Mouse (Mus musculus) embryonic facial prominence, embryonic 12.5 days (tissue): ENCODE data around the gene Gfod2. TPM values are rescaled to one million over a fixed set of nuclear protein-coding genes. Genes with fewer than 3 reads are reported as not detected.

Source experiments
- ATAC-seq: fragments of 200-750 bp; cut with Nextera tagmentation; 2 replicates; pipeline ENCODE4 v1.8.0; 2017; ENCODE audit not compliant: insufficient number of reproducible peaks, insufficient read depth, low FRiP score, low TSS enrichment
- H3K27ac ChIP-seq: fragments of 300-500 bp; sonication (generic); 2 replicates; pipeline ENCODE4 v1.5.1; 2016; ENCODE audit warnings: mild to moderate bottlenecking
- H3K27me3 ChIP-seq: fragments of 300-500 bp; sonication (generic); 2 replicates; pipeline ENCODE4 v1.6.1; 2016; ENCODE audit warnings: mild to moderate bottlenecking, moderate library complexity
- H3K36me3 ChIP-seq: fragments of 300-500 bp; sonication (generic); 2 replicates; pipeline ENCODE4 v1.6.1; 2016; ENCODE audit warnings: mild to moderate bottlenecking
- H3K4me1 ChIP-seq: fragments of 300-500 bp; sonication (generic); 2 replicates; pipeline ENCODE4 v1.6.1; 2016
- H3K4me2 ChIP-seq: fragments of 300-500 bp; sonication (generic); replicated peaks from 2 replicates; pipeline ENCODE4 v1.6.1; 2016; ENCODE audit warnings: mild to moderate bottlenecking, moderate library complexity
- H3K4me3 ChIP-seq: fragments of 300-500 bp; sonication (generic); 2 replicates; pipeline ENCODE4 v1.5.1; 2016; ENCODE audit warnings: mild to moderate bottlenecking
- H3K9ac ChIP-seq: fragments of 300-500 bp; sonication (generic); 2 replicates; pipeline ENCODE4 v1.6.1; 2016; ENCODE audit warnings: mild to moderate bottlenecking, moderate library complexity
- H3K9me3 ChIP-seq: fragments of 300-500 bp; sonication (generic); 2 replicates; pipeline ENCODE4 v1.6.1; 2016; ENCODE audit warnings: mild to moderate bottlenecking, moderate library complexity
- WGBS: fragments of 180-500 bp; shearing (Covaris S2); methylation state at CpG from one replicate; pipeline ENCODE4 v1.1.7; 2016; 5-methylcytosine and 5-hydroxymethylcytosine counted together
- polyA plus RNA-seq: library from polyadenylated mRNA; unstranded; fragments of >200 nt; fragmentation: Nextera tagmentation; extraction: Ambion mirVana; gene quantifications from 2 replicates; pipeline ENCODE4 v1.2.1, GENCODE M21; 2016

The Gfod2 gene
- polyA plus RNA-seq, 1 experiment from 2014 or later = 30.2 TPM

DNA sequence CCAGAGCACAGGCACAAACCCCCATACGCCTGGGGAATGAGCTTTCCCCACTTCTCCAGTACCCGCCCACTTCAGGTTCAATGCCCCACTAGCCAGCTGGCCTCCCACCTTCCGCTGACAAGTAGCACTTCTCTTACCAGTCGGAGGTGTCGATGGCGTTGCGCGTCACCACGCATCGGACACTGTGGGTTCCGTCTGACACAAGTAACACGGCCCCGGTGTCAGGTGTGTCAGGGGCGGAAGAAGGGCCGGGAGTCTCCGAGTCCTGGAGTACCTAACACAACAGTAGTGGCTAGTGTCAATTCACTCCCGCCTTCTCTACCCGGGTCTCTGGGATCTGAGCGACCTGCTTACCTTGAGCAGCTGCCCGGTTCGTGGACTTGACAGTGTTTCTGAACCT is 57.9 kb downstream of the Gfod2 start:
- H3K27me3 ChIP-seq = peaks cover 1% of the 10 kb centered on the region; the same call in 1 of the 2 replicates
- peaks cover 17% of the 10 kb centered on the region for H3K4me1 ChIP-seq
- WGBS = 0% methylated on average over 21 of the region's 21 CpGs
- peak; percentile 42 for ATAC-seq
- H3K4me3 ChIP-seq = peak overlapping the region; percentile 71
- peak overlapping the region; percentile 90 for H3K27ac ChIP-seq
- H3K36me3 ChIP-seq = peaks cover 41% of the 10 kb centered on the region
- no peaks in the 10 kb centered on the region for H3K9me3 ChIP-seq
- H3K4me2 ChIP-seq = peak overlapping the region; percentile 90
- peak overlapping the region; percentile 54 for H3K9ac ChIP-seq

DNA sequence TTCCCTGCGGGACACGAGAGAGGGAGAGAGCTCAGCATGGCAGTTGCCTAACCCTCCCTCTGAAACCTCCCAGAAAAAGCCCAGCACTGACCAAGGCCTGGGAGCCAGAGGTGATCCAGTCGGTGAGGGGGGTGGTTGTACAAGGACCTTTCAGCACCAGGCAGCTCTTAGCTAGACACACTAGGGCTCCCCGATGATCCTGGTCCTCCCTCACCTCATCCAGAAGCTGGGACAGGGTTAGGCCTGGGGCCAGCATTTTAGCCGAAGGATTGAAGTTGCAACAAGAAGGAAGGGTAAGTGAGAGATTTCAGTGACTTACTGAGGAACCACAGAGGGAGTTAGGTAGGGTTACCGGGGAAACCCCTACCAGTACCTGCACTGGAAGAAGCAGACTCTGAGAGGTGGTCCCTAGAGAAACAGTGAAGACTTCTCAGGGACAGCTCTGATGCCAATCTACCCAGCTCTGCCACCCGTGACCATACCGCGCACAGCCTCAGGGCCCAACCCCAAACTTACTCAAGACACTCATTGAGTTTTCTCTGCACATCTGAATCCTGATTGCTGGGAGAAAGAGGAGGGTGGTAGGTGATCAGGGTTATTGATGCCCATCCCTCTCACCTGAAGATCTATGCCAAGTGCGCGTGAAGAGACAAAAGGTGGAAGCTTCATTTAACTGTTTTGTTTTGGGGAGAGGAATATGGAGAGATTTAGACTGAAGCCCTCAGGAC is 58.8 kb downstream of the Gfod2 start:
- peak overlapping the region; percentile 90 for H3K4me2 ChIP-seq
- H3K4me1 ChIP-seq = peaks cover 18% of the 10 kb centered on the region
- no peak overlapping the region for H3K27ac ChIP-seq
- H3K4me3 ChIP-seq = peak overlapping the region; percentile 71
- no peak for ATAC-seq
- peak overlapping the region; percentile 54 for H3K9ac ChIP-seq
- peaks cover 41% of the 10 kb centered on the region for H3K36me3 ChIP-seq
- 90% methylated on average over 11 of the region's 11 CpGs for WGBS
- peaks cover 8% of the 10 kb centered on the region for H3K27me3 ChIP-seq
- no peaks in the 10 kb centered on the region for H3K9me3 ChIP-seq

DNA sequence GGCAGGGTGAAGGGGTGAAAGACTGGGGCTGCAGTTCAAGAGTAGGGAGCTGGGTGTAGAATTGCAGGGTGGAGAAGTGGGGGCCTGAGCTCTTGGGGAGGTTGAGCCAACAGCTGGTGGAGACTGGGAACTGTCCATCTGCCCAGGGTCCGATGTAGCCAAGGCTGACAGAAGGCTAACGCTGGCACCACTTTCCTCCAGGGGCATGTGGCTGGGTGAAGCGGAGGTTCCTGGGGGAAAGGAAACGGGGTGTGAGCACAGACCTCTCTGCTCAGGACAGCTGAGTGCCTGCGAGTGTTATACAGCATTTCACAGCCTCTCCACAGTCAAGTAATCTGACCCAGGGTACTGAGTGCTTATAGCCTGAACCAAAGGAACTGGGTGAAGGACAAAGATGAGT is 59.7 kb downstream of the Gfod2 start:
- Histone ChIP-seq H3K27me3 (peaks cover 12% of the 10 kb centered on the region), H3K4me3 (no peak overlapping the region), H3K9ac (no peak overlapping the region), H3K27ac (no peak overlapping the region), H3K9me3 (no peaks in the 10 kb centered on the region), H3K36me3 (peaks cover 32% of the 10 kb centered on the region), H3K4me2 (no peak overlapping the region), H3K4me1 (peaks cover 27% of the 10 kb centered on the region)
- WGBS = 93% methylated on average over 5 of the region's 5 CpGs
- no peak for ATAC-seq

DNA sequence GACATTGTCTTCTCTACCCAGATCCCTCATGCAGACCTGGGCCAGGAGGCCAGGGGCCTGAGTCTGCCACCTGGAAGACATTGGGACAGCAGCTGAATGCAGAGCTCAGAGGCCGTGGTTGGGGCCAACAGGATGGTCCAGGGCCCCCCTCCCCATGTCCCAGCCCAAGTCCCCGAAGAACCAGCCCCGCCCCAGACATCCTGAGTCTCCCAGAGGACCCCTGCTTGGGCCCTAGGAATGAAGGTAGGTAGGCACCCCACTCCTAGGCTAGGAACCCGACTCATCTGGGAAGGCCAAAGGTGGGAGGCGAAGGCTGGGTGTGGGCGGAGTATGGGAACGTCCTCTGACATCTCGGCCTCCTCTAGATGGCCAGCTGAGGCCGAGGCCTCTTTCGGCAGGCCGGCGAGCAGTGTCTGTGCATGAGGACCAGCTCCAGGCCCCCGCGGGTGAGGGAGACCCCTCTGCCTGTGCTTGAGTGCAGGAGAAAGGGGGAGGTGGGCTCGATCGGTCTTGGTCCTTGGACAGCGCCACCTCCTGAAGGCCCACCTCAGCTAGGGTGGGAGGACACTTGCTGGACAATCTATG is 61.2 kb downstream of the Gfod2 start:
- H3K36me3 ChIP-seq = peaks cover 24% of the 10 kb centered on the region
- ATAC-seq = no peak
- H3K4me1 ChIP-seq = peaks cover 25% of the 10 kb centered on the region
- H3K4me2 ChIP-seq = no peak overlapping the region
- H3K27ac ChIP-seq = no peak overlapping the region
- no peak overlapping the region for H3K4me3 ChIP-seq
- H3K9ac ChIP-seq = no peak overlapping the region
- 91% methylated on average over 17 of the region's 17 CpGs for WGBS
- H3K27me3 ChIP-seq = peaks cover 12% of the 10 kb centered on the region
- H3K9me3 ChIP-seq = peaks cover 7% of the 10 kb centered on the region; the same call in 1 of the 2 replicates

DNA sequence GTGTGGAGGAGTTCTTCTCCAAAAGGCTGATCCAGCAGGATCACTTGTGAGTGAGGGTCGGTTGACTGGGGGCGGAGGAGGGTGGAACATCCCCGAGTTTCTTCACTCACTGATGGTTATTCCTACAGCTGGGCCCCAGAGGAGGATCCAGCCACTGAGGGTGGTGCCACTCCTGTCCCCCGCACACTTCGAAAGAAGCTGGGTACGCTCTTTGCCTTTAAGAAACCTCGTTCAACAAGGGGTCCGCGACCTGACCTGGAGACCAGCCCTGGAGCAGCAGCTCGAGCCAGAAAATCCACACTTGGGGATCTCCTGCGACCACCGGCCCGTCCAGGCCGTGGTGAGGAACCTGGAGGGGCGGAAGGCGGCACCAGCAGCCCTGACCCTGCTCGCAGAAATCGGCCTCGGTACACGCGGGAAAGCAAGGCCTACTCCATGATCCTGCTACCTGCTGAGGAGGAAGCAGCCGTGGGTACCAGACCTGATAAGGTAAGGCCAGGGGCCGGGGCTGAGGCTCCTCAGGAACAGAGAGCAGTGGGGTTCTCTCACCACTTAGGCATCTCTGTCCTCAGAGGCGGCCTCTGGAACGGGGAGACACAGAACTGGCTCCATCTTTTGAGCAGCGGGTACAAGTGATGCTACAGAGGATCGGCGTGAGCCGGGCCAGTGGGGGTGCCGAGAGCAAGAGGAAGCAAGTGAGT is 63.2 kb downstream of the Gfod2 start:
- Histone ChIP-seq H3K9me3 (peaks cover 7% of the 10 kb centered on the region; the same call in 1 of the 2 replicates), H3K27ac (no peak overlapping the region), H3K4me1 (peaks cover 13% of the 10 kb centered on the region), H3K9ac (no peak overlapping the region), H3K27me3 (peaks cover 12% of the 10 kb centered on the region), H3K4me3 (no peak overlapping the region), H3K36me3 (peaks cover 24% of the 10 kb centered on the region), H3K4me2 (no peak overlapping the region)
- ATAC-seq = no peak
- 81% methylated on average over 30 of the region's 30 CpGs for WGBS

DNA sequence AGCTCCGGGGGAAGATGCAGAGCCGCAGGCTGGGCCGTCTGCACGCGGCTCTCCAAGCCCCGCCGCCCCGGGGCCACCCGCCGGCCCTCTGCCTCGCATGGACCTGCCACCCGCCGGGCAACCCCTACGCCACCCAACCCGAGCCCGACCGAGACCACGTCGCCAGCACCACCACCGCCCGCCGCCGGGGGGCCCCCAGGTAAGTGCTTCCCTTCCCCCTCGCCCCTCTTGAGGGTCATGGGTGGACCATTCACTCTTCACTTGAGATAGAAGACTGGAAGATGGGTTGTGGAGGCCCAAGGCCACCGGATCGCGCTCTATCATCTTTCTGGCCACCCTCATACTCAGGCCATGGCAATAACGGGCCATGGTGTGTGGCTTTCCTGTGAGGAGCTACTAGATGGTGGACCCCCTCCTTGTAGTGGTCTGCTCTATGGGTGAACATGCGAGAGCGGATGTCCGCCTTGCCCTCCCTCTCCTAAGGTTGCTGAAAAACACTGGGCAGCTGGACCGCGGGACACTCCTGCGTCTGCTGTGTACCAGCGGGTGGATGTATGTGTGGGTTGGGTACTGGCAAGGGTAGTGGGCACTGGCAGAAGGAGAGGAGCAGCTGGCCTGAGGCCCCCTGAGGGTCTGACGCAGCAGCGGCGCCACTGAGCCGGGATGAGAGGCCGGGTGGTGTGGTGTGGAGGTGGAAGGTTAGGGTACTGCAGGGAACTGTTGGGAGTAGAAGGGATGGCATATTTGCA is 64.2 kb downstream of the Gfod2 start:
- Histone ChIP-seq H3K9me3 (peaks cover 7% of the 10 kb centered on the region; the same call in 1 of the 2 replicates), H3K36me3 (peaks cover 24% of the 10 kb centered on the region), H3K27me3 (peaks cover 12% of the 10 kb centered on the region), H3K9ac (peak overlapping the region; percentile 54), H3K4me1 (peaks cover 10% of the 10 kb centered on the region), H3K4me2 (peak overlapping the region; percentile 94), H3K4me3 (peak overlapping the region; percentile 41), H3K27ac (no peak overlapping the region)
- peak; percentile 44 for ATAC-seq
- WGBS = 7% methylated on average over 40 of the region's 40 CpGs

DNA sequence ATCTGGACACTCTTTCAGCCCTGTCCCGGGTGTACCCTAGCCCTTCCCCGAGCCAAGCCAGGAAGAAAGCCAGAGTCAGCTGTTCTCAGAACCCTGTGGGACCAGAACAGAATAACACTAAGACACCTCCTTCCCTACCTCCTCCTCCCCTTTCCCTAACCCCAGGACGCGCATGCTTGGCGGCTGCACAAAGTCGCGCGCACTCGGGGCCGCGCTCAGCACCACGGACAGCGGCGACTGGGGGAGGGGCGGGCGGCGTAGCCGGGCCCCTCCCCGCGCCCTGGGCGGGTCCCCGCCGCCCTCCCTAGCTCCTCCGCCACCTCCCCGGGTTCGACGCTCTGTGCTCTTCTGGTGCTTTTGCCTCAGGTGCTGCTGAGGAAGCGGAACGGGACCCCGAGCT is 64.8 kb downstream of the Gfod2 start:
- peaks cover 12% of the 10 kb centered on the region for H3K27me3 ChIP-seq
- H3K4me1 ChIP-seq = peaks cover 10% of the 10 kb centered on the region
- H3K9me3 ChIP-seq = peaks cover 7% of the 10 kb centered on the region; the same call in 1 of the 2 replicates
- no peak overlapping the region for H3K27ac ChIP-seq
- H3K4me2 ChIP-seq = peak overlapping the region; percentile 94
- peak overlapping the region; percentile 54 for H3K9ac ChIP-seq
- WGBS = 2% methylated on average over 30 of the region's 30 CpGs
- peaks cover 21% of the 10 kb centered on the region for H3K36me3 ChIP-seq
- peak overlapping the region; percentile 41 for H3K4me3 ChIP-seq
- no peak for ATAC-seq

DNA sequence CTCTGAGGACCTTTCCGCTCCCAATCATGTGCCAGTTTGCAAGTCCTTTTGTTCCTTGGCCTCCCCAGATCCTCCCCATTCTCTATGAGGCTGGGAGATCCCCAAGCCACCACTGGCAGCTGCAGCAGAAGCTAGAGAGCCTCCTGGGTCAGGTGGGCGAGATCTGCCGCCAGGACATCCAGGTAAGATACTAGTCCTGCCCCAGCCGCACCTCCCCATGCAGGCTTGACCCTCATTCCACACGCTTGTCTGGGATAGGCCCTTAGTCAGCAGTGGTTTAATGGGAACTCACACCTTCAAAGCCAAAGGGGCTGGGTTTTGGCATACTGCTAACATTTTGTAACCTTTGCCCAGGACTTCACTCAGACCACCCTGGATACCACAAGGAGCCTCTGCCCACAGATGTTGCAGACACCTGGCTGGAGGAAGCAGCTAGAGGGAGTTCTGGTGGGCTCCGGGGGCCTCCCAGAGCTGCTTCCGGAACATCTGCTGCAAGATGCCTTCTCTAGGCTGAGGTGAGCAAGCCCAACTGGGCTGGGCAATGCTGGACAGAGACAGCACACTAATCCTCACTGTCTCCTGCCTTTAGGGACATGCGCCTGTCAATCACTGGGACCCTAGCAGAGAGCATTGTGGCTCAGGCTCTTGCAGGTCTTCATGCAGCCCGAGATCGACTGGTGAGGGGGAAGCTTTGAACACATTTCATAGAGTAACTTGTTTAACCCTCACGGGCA is 65.8 kb downstream of the Gfod2 start:
- no peak for ATAC-seq
- WGBS = 91% methylated on average over 11 of the region's 11 CpGs
- peaks cover 7% of the 10 kb centered on the region; the same call in 1 of the 2 replicates for H3K9me3 ChIP-seq
- no peak overlapping the region for H3K27ac ChIP-seq
- peaks cover 12% of the 10 kb centered on the region for H3K36me3 ChIP-seq
- H3K4me3 ChIP-seq = no peak overlapping the region
- no peak overlapping the region for H3K4me2 ChIP-seq
- peaks cover 12% of the 10 kb centered on the region for H3K27me3 ChIP-seq
- no peak overlapping the region for H3K9ac ChIP-seq
- peaks cover 10% of the 10 kb centered on the region for H3K4me1 ChIP-seq

DNA sequence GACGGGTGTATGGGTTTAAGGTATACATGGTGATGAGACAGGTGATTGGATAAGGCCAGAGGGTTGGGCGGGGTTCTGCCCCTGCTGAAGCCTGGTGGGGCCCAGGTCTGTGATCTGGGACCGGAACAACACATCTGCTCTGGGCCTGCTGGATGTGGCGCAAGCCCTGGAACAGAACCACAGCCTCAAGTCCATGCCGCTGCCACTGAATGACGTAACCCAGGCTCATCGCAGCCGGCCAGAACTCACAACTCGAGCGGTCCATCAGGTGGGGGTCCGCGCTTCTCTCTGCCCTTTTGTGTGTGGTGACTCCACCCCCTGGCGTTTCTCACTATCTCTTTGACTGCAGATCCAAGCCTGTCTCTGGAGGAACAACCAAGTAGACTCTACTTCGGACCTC is 67.5 kb downstream of the Gfod2 start:
- no peak for ATAC-seq
- H3K27ac ChIP-seq = no peak overlapping the region

DNA sequence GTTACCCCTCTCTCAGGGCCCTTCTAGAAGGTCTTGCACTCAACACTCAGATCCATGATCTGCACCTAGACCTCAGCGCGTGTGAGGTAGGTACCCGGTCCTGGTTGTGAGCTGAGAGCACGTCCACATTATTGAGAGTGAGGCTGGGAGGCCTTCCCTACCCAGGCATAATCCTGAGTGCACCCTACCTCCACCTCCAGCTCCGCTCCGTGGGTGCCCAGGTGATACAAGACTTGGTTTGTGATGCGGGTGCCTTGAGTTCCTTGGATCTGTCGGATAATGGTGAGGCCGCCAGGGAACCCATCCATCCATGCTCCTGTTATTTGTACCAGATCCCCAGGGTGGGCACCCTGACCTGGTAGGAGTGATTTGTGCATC is 68.5 kb downstream of the Gfod2 start:
- ATAC-seq = no peak
- H3K4me3 ChIP-seq = no peak overlapping the region
- peaks cover 6% of the 10 kb centered on the region for H3K27me3 ChIP-seq
- peaks cover 6% of the 10 kb centered on the region; the same call in 1 of the 2 replicates for H3K36me3 ChIP-seq
- H3K4me1 ChIP-seq = peaks cover 10% of the 10 kb centered on the region
- H3K27ac ChIP-seq = no peak overlapping the region
- 92% methylated on average over 9 of the region's 9 CpGs for WGBS
- H3K9me3 ChIP-seq = peaks cover 7% of the 10 kb centered on the region; the same call in 1 of the 2 replicates
- H3K9ac ChIP-seq = no peak overlapping the region
- H3K4me2 ChIP-seq = no peak overlapping the region

More for the DNA sequence above, 67.5 kb downstream of the Gfod2 start:
- Histone ChIP-seq H3K4me2 (no peak overlapping the region), H3K27me3 (peaks cover 12% of the 10 kb centered on the region), H3K4me3 (no peak overlapping the region), H3K9ac (no peak overlapping the region), H3K4me1 (peaks cover 10% of the 10 kb centered on the region), H3K36me3 (peaks cover 6% of the 10 kb centered on the region; the same call in 1 of the 2 replicates), H3K9me3 (peaks cover 7% of the 10 kb centered on the region; the same call in 1 of the 2 replicates)
- WGBS = 82% methylated on average over 14 of the region's 14 CpGs
